Mouse (Mus musculus) testis, adult 2 months (tissue): ENCODE measurements at regions not wholly inside any gene's neighbourhood (a gene's known extent, or its start where the extent isn't known, plus 50 kb on each side); places are given as distances from the start of the nearest gene placed in this dataset.

Experiments
- H3K27ac ChIP-seq: fragments of 200-500 bp; 2 replicates; pipeline ENCODE4 v1.5.1; 2012; ENCODE audit warnings: low read depth, low read length; ENCODE audit not compliant: control insufficient read depth, insufficient read depth
- H3K27me3 ChIP-seq: fragments of 200-500 bp; 2 replicates; pipeline ENCODE4 v1.6.1; 2012; ENCODE audit warnings: mild to moderate bottlenecking, low read length, moderate library complexity; ENCODE audit not compliant: control insufficient read depth, insufficient read depth
- H3K36me3 ChIP-seq: fragments of 200-500 bp; 2 replicates; pipeline ENCODE4 v1.6.1; 2012; ENCODE audit warnings: mild to moderate bottlenecking, low read length; ENCODE audit not compliant: control insufficient read depth, insufficient read depth
- H3K4me1 ChIP-seq: fragments of 200-500 bp; 2 replicates; pipeline ENCODE4 v1.6.1; 2012; ENCODE audit warnings: low read length; ENCODE audit not compliant: control insufficient read depth, insufficient read depth
- H3K4me3 ChIP-seq: fragments of 200-500 bp; 2 replicates; pipeline ENCODE4 v1.5.1; 2012; ENCODE audit warnings: low read depth, mild to moderate bottlenecking, low read length, moderate library complexity, mixed read lengths; ENCODE audit not compliant: control insufficient read depth
- CTCF ChIP-seq: fragments of 200-500 bp; IDR thresholded peaks from 2 replicates; pipeline ENCODE4 v1.5.1; 2012; ENCODE audit warnings: low read depth, mild to moderate bottlenecking, inconsistent platforms, low read length, moderate library complexity; ENCODE audit not compliant: control insufficient read depth, insufficient read depth, insufficient replicate concordance
- POLR2A ChIP-seq: fragments of 200-500 bp; IDR thresholded peaks from 2 replicates; pipeline ENCODE4 v1.6.1; 2012; ENCODE audit warnings: low read depth, mild to moderate bottlenecking, inconsistent platforms, low read length, moderate library complexity; ENCODE audit not compliant: control insufficient read depth

DNA sequence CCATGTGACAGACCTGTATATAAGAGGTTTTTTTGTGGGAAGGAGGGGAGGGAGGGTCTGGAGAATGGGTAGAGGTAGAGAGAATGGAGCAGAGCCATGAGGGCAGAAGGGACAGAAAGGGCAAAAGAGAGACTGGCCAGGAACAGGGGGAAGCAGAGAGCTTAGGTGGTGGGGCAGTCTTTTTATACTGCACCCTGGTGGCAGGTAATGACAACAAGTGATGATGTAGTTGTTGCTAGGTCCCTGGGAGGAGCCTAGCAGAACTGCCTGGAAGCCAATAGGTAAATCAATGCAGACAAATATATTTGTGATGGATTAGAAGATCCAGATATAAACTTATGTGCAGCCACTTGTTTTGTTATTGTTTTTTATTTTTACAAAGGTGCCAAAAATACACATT lies 140.1 kb downstream of the Olfr721-ps1 start:
- H3K4me1 ChIP-seq = no peaks in the 10 kb centered on the region
- H3K36me3 ChIP-seq = no peaks in the 10 kb centered on the region
- H3K4me3 ChIP-seq = no peak overlapping the region
- no peaks in the 10 kb centered on the region for H3K27me3 ChIP-seq
- TF ChIP-seq CTCF (no peak), POLR2A (no peak)
- H3K27ac ChIP-seq = no peak overlapping the region

DNA sequence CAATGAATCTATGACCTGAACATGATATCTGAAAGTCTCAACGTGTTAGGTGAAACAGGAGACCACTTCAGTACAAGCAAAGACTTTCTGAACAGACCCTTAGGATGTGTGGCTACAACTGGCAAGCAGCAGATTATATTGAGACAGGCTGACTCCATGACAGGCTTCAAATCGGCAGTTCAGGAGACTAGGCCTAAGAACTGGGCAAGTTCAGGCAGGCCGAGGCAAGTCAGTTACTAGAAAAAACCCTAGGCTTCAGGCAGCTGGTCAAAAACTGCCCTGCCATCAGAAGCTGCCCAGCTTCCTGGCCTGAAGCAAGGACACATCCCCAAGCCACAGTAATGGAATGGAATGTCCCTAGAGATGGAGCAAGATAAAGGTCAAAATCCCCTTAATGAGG lies 140.6 kb downstream of the Olfr721-ps1 start:
- Histone ChIP-seq H3K4me1 (no peaks in the 10 kb centered on the region), H3K27me3 (no peaks in the 10 kb centered on the region), H3K36me3 (no peaks in the 10 kb centered on the region), H3K4me3 (no peak overlapping the region), H3K27ac (no peak overlapping the region)
- no peak for TF ChIP-seq CTCF
- TF ChIP-seq POLR2A = no peak

DNA sequence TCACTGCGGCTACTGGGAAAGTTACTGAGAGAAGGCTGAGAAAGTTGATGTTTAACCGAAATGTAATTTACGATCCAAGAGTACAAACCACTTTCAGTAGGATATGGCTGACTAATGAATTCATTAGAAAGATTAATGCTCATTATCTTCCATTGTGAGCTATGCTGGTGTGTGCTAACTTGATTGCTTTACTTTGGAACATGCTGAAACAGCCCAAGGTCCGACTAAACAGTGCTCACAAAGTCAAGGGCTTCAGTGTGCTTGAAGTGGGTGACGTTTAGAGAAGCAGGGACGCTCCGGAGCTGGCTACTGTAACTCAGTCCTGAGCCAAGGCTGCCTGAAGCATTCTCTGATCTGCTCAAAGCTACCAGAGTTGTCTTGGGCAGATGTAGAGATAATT lies 143.1 kb downstream of the Olfr721-ps1 start:
- no peak for TF ChIP-seq POLR2A
- TF ChIP-seq CTCF = no peak
- H3K27me3 ChIP-seq = no peaks in the 10 kb centered on the region

DNA sequence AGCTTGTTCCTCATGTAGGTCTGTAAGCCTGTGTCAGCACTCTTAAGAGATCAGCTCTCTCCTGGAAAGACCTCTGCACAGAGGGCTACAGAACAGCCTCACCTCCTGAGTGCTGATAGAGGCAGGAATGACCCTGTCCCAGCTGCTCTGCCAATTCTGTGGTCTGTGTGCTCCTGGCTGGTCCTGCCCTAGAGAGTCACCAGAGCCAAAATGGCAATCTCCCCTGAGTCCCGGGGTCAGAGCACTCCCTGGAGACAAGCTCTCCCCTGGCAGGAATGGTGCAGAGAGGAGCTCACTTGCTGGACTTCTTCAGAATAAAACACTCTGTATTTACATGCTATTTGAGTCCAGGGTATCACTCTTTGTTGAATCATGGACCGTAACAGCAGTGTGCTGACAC lies 149.9 kb upstream of the Slc4a7 start:
- Histone ChIP-seq H3K4me3 (no peak overlapping the region), H3K4me1 (no peaks in the 10 kb centered on the region), H3K27me3 (no peaks in the 10 kb centered on the region), H3K27ac (no peak overlapping the region), H3K36me3 (no peaks in the 10 kb centered on the region)
- no peak for TF ChIP-seq POLR2A
- no peak for TF ChIP-seq CTCF

More for the DNA sequence above, 143.1 kb downstream of the Olfr721-ps1 start:
- Histone ChIP-seq H3K4me1 (no peaks in the 10 kb centered on the region), H3K4me3 (no peak overlapping the region), H3K27ac (no peak overlapping the region), H3K36me3 (no peaks in the 10 kb centered on the region)

DNA sequence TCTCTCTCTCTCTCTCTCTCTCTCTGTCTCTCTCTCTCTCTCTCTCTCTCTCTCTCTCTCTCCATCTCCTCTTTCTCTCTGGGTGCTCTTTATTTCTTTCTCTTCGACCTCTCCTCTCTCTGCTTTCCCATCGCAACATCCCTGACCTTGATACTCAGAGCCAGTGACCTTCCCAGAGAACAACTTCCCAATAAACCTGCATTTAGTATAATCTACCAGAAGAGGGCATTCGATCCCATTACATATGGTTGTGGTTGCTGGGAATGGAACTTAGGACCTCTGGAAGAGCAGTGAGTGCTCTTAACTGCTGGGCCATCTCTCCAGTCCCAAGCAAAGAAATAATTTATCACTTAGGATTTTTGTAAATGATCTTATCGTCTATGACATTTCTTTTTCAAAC lies 127.2 kb upstream of the Slc4a7 start:
- H3K36me3 ChIP-seq = no peaks in the 10 kb centered on the region

DNA sequence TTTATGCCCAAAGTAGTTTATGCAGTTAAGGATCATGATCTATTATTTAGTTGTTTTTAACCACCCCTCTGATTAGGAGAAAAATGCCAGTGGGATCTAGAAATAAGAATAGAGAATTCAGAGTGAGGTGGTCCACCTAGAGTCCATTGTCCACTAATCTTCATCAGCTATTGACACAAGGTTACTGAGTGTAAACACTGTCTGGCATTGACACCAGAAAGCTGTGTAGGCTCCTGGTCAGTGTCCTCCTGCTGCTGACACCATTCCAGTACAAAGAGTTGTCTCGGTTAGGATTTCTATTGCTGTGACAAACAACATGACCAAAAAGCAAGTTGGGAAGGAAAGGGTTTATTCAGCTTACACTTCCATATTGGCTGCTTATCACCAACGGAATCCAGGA lies 110.1 kb upstream of the Slc4a7 start:
- Histone ChIP-seq H3K36me3 (no peaks in the 10 kb centered on the region), H3K27ac (no peak overlapping the region), H3K27me3 (no peaks in the 10 kb centered on the region), H3K4me1 (no peaks in the 10 kb centered on the region), H3K4me3 (no peak overlapping the region)
- TF ChIP-seq POLR2A (no peak), CTCF (no peak)

More for the DNA sequence above, 127.2 kb upstream of the Slc4a7 start:
- no peaks in the 10 kb centered on the region for H3K27me3 ChIP-seq
- H3K27ac ChIP-seq = no peak overlapping the region
- H3K4me3 ChIP-seq = no peak overlapping the region
- no peaks in the 10 kb centered on the region for H3K4me1 ChIP-seq
- TF ChIP-seq CTCF = no peak
- TF ChIP-seq POLR2A = no peak

DNA sequence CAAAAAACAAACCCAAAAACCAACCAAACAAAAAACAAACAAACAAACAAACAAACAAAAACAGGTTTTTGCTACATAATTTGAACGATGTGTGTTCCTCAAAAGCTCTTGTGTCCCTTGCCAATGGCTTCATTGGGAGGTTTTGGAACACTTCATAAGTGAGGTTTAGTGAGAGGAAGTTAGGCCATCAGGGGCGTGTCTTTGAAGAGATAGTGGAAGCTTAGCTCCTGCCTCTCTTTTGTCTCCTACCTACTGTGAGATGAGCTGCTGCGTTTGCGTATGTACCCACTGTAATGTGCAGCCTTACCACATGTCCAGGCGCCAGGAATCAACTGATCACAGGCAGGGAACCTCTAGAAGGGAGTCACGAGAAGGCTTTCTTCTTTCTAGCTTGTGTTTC lies 107.3 kb upstream of the Slc4a7 start:
- H3K27me3 ChIP-seq = no peaks in the 10 kb centered on the region
- no peak overlapping the region for H3K4me3 ChIP-seq
- no peaks in the 10 kb centered on the region for H3K4me1 ChIP-seq
- no peak overlapping the region for H3K27ac ChIP-seq
- TF ChIP-seq CTCF = no peak
- TF ChIP-seq POLR2A = no peak
- H3K36me3 ChIP-seq = no peaks in the 10 kb centered on the region
